Mouse (Mus musculus): ENCODE results near the gene Trip6. TPM values are rescaled to one million over a fixed set of nuclear protein-coding genes. Genes with fewer than 3 reads are reported as not detected.

Gene Trip6
- polyA plus RNA-seq, 1 experiment from 2014 or later = 46.4 TPM

- H3K27me3 ChIP-seq (ENCODE audit: control insufficient read depth, insufficient read depth, low read length) = no peaks in the 10 kb centered on the region
- H3K4me1 ChIP-seq (replicated peaks; ENCODE audit: control insufficient read depth, insufficient read depth) = peaks cover 5% of the 10 kb centered on the region; the same call in 1 of the 2 replicates
- peak overlapping the region; percentile 91 for H3K4me2 ChIP-seq (replicated peaks; ENCODE audit: low read depth)
- peak overlapping the region; percentile 96 for H3K27ac ChIP-seq (replicated peaks)
- DNase-seq (ENCODE audit: low spot score) (no peak), ATAC-seq (ENCODE audit: low FRiP score, low TSS enrichment) (no peak)
- WGBS = 6% methylated on average over 8 of the region's 8 CpGs
- H3K9ac ChIP-seq (ENCODE audit: low read length) = peak overlapping the region; percentile 88
- TF ChIP-seq EP300 (optimal IDR thresholded peaks at IDR 0.05) = no peak
- TF ChIP-seq CTCF (IDR thresholded peaks at IDR 0.05; ENCODE audit: low read depth) = no peak
- H3K4me3 ChIP-seq (ENCODE audit: low read depth, low read length) = peak overlapping the region; percentile 81
- H3K36me3 ChIP-seq (ENCODE audit: control insufficient read depth, insufficient read depth, low read length) = peaks cover 7% of the 10 kb centered on the region
- no peaks in the 10 kb centered on the region for H3K9me3 ChIP-seq (ENCODE audit: control insufficient read depth, low read length)
Observed at GRCm38 (mm10) chr5:137351058-137351380, 36.8 kb upstream of the Trip6 start.

- Histone ChIP-seq H3K4me1 (replicated peaks; ENCODE audit: control insufficient read depth, insufficient read depth) (peaks cover 5% of the 10 kb centered on the region; the same call in 1 of the 2 replicates), H3K9me3 (ENCODE audit: control insufficient read depth, low read length) (no peaks in the 10 kb centered on the region), H3K36me3 (ENCODE audit: control insufficient read depth, insufficient read depth, low read length) (peaks cover 7% of the 10 kb centered on the region), H3K4me3 (ENCODE audit: low read depth, low read length) (peak overlapping the region; percentile 81), H3K4me2 (replicated peaks; ENCODE audit: low read depth) (peak overlapping the region; percentile 91), H3K27ac (replicated peaks) (peak overlapping the region; percentile 96), H3K27me3 (ENCODE audit: control insufficient read depth, insufficient read depth, low read length) (no peaks in the 10 kb centered on the region), H3K9ac (ENCODE audit: low read length) (peak overlapping the region; percentile 88)
- no peak for DNase-seq (ENCODE audit: low spot score)
- under 1% methylated on average over 55 of the region's 55 CpGs for WGBS
- ATAC-seq (ENCODE audit: low FRiP score, low TSS enrichment) = peak; percentile 52
- TF ChIP-seq EP300 (optimal IDR thresholded peaks at IDR 0.05) (peak; percentile 47), CTCF (IDR thresholded peaks at IDR 0.05; ENCODE audit: low read depth) (no peak)
Observed at GRCm38 (mm10) chr5:137350205-137351057, 36.2 kb upstream of the Trip6 start.

- Histone ChIP-seq H3K9ac (ENCODE audit: low read length) (peak within 1 kb of the TSS; percentile 88), H3K36me3 (ENCODE audit: control insufficient read depth, insufficient read depth, low read length) (peaks cover 4% of the 10 kb centered on the region), H3K27ac (replicated peaks) (peak within 1 kb of the TSS; percentile 96), H3K4me1 (replicated peaks; ENCODE audit: control insufficient read depth, insufficient read depth) (peaks cover 5% of the 10 kb centered on the region; the same call in 1 of the 2 replicates), H3K9me3 (ENCODE audit: control insufficient read depth, low read length) (no peaks in the 10 kb centered on the region), H3K4me2 (replicated peaks; ENCODE audit: low read depth) (peak within 1 kb of the TSS; percentile 91), H3K4me3 (ENCODE audit: low read depth, low read length) (peak within 1 kb of the TSS; percentile 81), H3K27me3 (ENCODE audit: control insufficient read depth, insufficient read depth, low read length) (no peaks in the 10 kb centered on the region)
- WGBS = under 1% methylated on average over 26 of the region's 32 CpGs
- TF ChIP-seq EP300 (optimal IDR thresholded peaks at IDR 0.05) = peak; percentile 45
- peak; percentile 52 for TF ChIP-seq CTCF (IDR thresholded peaks at IDR 0.05; ENCODE audit: low read depth)
- DNase-seq (ENCODE audit: low spot score) (peak; percentile 92), ATAC-seq (ENCODE audit: low FRiP score, low TSS enrichment) (peak; percentile 93)
Observed at GRCm38 (mm10) chr5:137349384-137350204, 35.4 kb upstream of the Trip6 start, which contains the start of gene Ephb4. Gene Ephb4, plus strand, starts transcription at chr5:137350109.

- TF ChIP-seq EP300 (optimal IDR thresholded peaks at IDR 0.05) (no peak), CTCF (IDR thresholded peaks at IDR 0.05; ENCODE audit: low read depth) (no peak)
- no peaks in the 10 kb centered on the region; the same call in 1 of the 2 replicates for H3K36me3 ChIP-seq (ENCODE audit: control insufficient read depth, insufficient read depth, low read length)
- WGBS = 6% methylated on average over 33 of the region's 33 CpGs
- peak overlapping the region; percentile 81 for H3K4me3 ChIP-seq (ENCODE audit: low read depth, low read length)
- H3K4me2 ChIP-seq (replicated peaks; ENCODE audit: low read depth) = peak overlapping the region; percentile 91
- H3K9me3 ChIP-seq (ENCODE audit: control insufficient read depth, low read length) = no peaks in the 10 kb centered on the region
- peak overlapping the region; percentile 18 for H3K9ac ChIP-seq (ENCODE audit: low read length)
- ATAC-seq (ENCODE audit: low FRiP score, low TSS enrichment) (no peak), DNase-seq (ENCODE audit: low spot score) (peak; percentile 52)
- H3K4me1 ChIP-seq (replicated peaks; ENCODE audit: control insufficient read depth, insufficient read depth) = peaks cover 5% of the 10 kb centered on the region; the same call in 1 of the 2 replicates
- H3K27me3 ChIP-seq (ENCODE audit: control insufficient read depth, insufficient read depth, low read length) = no peaks in the 10 kb centered on the region
- H3K27ac ChIP-seq (replicated peaks) = peak overlapping the region; percentile 96
Observed at GRCm38 (mm10) chr5:137348482-137349383, 34.5 kb upstream of the Trip6 start.

GRCm38 (mm10) chr5:137347856-137348255, 33.7 kb upstream of the Trip6 start:
- H3K4me1 ChIP-seq (replicated peaks; ENCODE audit: control insufficient read depth, insufficient read depth) = peaks cover 5% of the 10 kb centered on the region; the same call in 1 of the 2 replicates
- H3K4me2 ChIP-seq (replicated peaks; ENCODE audit: low read depth) = no peak overlapping the region; the same call in 1 of the 2 replicates
- TF ChIP-seq EP300 (optimal IDR thresholded peaks at IDR 0.05) = no peak
- TF ChIP-seq CTCF (IDR thresholded peaks at IDR 0.05; ENCODE audit: low read depth) = no peak
- H3K4me3 ChIP-seq (ENCODE audit: low read depth, low read length) = no peak overlapping the region
- H3K36me3 ChIP-seq (ENCODE audit: control insufficient read depth, insufficient read depth, low read length) = no peaks in the 10 kb centered on the region
- peak overlapping the region; percentile 96; the same call in 1 of the 2 replicates for H3K27ac ChIP-seq (replicated peaks)
- ATAC-seq (ENCODE audit: low FRiP score, low TSS enrichment) (no peak), DNase-seq (ENCODE audit: low spot score) (no peak)
- 36% methylated on average over 7 of the region's 7 CpGs for WGBS
- H3K9me3 ChIP-seq (ENCODE audit: control insufficient read depth, low read length) = no peaks in the 10 kb centered on the region
- H3K27me3 ChIP-seq (ENCODE audit: control insufficient read depth, insufficient read depth, low read length) = no peaks in the 10 kb centered on the region
- H3K9ac ChIP-seq (ENCODE audit: low read length) = no peak overlapping the region

All from stomach, postnatal 0 days (tissue).